Mouse (Mus musculus): ENCODE data around the gene Gm17018. TPM values are rescaled to one million over a fixed set of nuclear protein-coding genes. Genes with fewer than 3 reads are reported as not detected.

Gene Gm17018
- total RNA-seq (2015; ENCODE audit: low replicate concordance) (3.4 TPM in 1 of 2 replicates, not detected in the other), total RNA-seq (2017; ENCODE audit: low replicate concordance) (4.0 and 7.7 TPM in 2 replicates)

GRCm38 (mm10) chr19:45560153-45560890, at the start of gene Gm17018, which contains the start of gene Poll:
Gm17018 (plus strand) TSS chr19:45560615.
Poll (minus strand) TSS chr19:45560531.
- ATAC-seq (replicated peaks; ENCODE audit: low FRiP score, poor library complexity, severe bottlenecking): peak; percentile 87

GRCm38 (mm10) chr19:45510680-45511079, 49.7 kb upstream of the Gm17018 start:
- ATAC-seq (replicated peaks; ENCODE audit: low FRiP score, poor library complexity, severe bottlenecking): no peak

- ATAC-seq (replicated peaks; ENCODE audit: low FRiP score, poor library complexity, severe bottlenecking): no peak
Measured at GRCm38 (mm10) chr19:45511406-45511805, 49.0 kb upstream of the Gm17018 start.

GRCm38 (mm10) chr19:45515341-45515740, 45.1 kb upstream of the Gm17018 start:
- no peak for ATAC-seq (replicated peaks; ENCODE audit: low FRiP score, poor library complexity, severe bottlenecking)

GRCm38 (mm10) chr19:45516264-45516663, 44.2 kb upstream of the Gm17018 start:
- no peak for ATAC-seq (replicated peaks; ENCODE audit: low FRiP score, poor library complexity, severe bottlenecking)

- ATAC-seq (replicated peaks; ENCODE audit: low FRiP score, poor library complexity, severe bottlenecking): no peak
Measured at GRCm38 (mm10) chr19:45527382-45527781, 33.0 kb upstream of the Gm17018 start.

- no peak for ATAC-seq (replicated peaks; ENCODE audit: low FRiP score, poor library complexity, severe bottlenecking)
Measured at GRCm38 (mm10) chr19:45527931-45528534, 32.4 kb upstream of the Gm17018 start.

- ATAC-seq (replicated peaks; ENCODE audit: low FRiP score, poor library complexity, severe bottlenecking): no peak
Measured at GRCm38 (mm10) chr19:45529294-45529693, 31.1 kb upstream of the Gm17018 start.

GRCm38 (mm10) chr19:45530200-45530995, 30.0 kb upstream of the Gm17018 start:
- ATAC-seq (replicated peaks; ENCODE audit: low FRiP score, poor library complexity, severe bottlenecking): no peak

- no peak for ATAC-seq (replicated peaks; ENCODE audit: low FRiP score, poor library complexity, severe bottlenecking)
Measured at GRCm38 (mm10) chr19:45531554-45531953, 28.9 kb upstream of the Gm17018 start.

GRCm38 (mm10) chr19:45533617-45534016, 26.8 kb upstream of the Gm17018 start:
- no peak for ATAC-seq (replicated peaks; ENCODE audit: low FRiP score, poor library complexity, severe bottlenecking)

- ATAC-seq (replicated peaks; ENCODE audit: low FRiP score, poor library complexity, severe bottlenecking): no peak
Measured at GRCm38 (mm10) chr19:45535214-45535735, 25.1 kb upstream of the Gm17018 start.

GRCm38 (mm10) chr19:45535929-45536328, 24.5 kb upstream of the Gm17018 start:
- ATAC-seq (replicated peaks; ENCODE audit: low FRiP score, poor library complexity, severe bottlenecking): no peak

GRCm38 (mm10) chr19:45537505-45537904, 22.9 kb upstream of the Gm17018 start:
- ATAC-seq (replicated peaks; ENCODE audit: low FRiP score, poor library complexity, severe bottlenecking): peak; percentile 64; the same call in 1 of the 2 replicates

- ATAC-seq (replicated peaks; ENCODE audit: low FRiP score, poor library complexity, severe bottlenecking): no peak
Measured at GRCm38 (mm10) chr19:45540657-45541408, 19.6 kb upstream of the Gm17018 start.

GRCm38 (mm10) chr19:45541409-45542041, 18.9 kb upstream of the Gm17018 start:
- no peak for ATAC-seq (replicated peaks; ENCODE audit: low FRiP score, poor library complexity, severe bottlenecking)

GRCm38 (mm10) chr19:45542061-45542460, 18.4 kb upstream of the Gm17018 start:
- no peak for ATAC-seq (replicated peaks; ENCODE audit: low FRiP score, poor library complexity, severe bottlenecking)

- ATAC-seq (replicated peaks; ENCODE audit: low FRiP score, poor library complexity, severe bottlenecking): no peak
Measured at GRCm38 (mm10) chr19:45544152-45544924, 16.1 kb upstream of the Gm17018 start.

Data from erythroid progenitor cell, adult 5-6 weeks (primary cell).